31 mouse cellular contexts compared by ENCODE assay signal in the genomic region with DNA sequence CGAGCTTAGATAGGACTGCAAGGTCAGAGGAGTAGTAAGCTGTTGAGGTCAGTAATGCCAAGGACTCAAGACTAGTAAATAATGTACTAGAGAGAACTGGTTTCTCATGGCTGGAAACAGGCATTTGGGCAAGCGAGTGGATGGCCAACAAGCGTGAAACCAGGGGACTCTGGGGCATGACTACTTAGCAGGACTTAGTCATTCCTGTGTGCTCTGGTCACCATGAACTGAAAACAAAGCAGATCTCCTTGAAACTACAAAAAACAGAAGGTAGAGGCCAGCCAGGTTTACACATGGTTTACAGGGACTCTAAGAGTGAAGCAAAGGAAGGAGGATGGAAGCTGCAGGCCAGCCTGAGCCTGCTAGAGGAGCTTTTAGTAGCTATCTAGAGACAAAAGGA.
"Had no signal": no experiment of that assay in that cellular context is flagged by ENCODE, and none has a peak within 500 bp of the region (broad histone marks: within the 10 kb centered on the region; RNA-seq: fewer than 3 reads in every experiment).

No protein-coding gene starts in this region.

- DNase-seq: heart, postnatal 10 days; heart, postnatal 14 days; heart, postnatal 36 days; heart, postnatal 4 days; kidney, adult 11 months; kidney, adult 18-20 months; kidney, postnatal 10 days; kidney, postnatal 14 days; kidney, postnatal 36 days; kidney, postnatal 4 days; layer of hippocampus, adult 9-11 months; layer of hippocampus, postnatal 36 days had no signal

- ATAC-seq: hindbrain, embryonic 16.5 days; hindbrain, postnatal 0 days; inflammation-experienced regulatory T-cells, adult 6 months; intestine, embryonic 15.5 days; intestine, embryonic 16.5 days; intestine, postnatal 0 days had no signal

- H3K27ac ChIP-seq: heart, embryonic 10.5 days; heart, embryonic 13.5 days; heart, embryonic 15.5 days; hindbrain, embryonic 10.5 days; hindbrain, embryonic 12.5 days; hindbrain, embryonic 13.5 days; hindbrain, embryonic 14.5 days; hindbrain, embryonic 15.5 days; hindbrain, postnatal 0 days; intestine, embryonic 15.5 days; kidney, postnatal 0 days; layer of hippocampus, adult 2 months; left cerebral cortex, adult 2 months had no signal

- H3K4me2 ChIP-seq: heart, embryonic 11.5 days; heart, embryonic 12.5 days; heart, embryonic 13.5 days; heart, embryonic 15.5 days; hindbrain, embryonic 12.5 days; hindbrain, embryonic 13.5 days; hindbrain, embryonic 14.5 days; hindbrain, embryonic 15.5 days; intestine, embryonic 15.5 days had no signal

- H3K4me1 ChIP-seq: heart, embryonic 10.5 days; heart, embryonic 12.5 days; heart, embryonic 13.5 days; heart, embryonic 15.5 days; hindbrain, embryonic 10.5 days; hindbrain, embryonic 12.5 days; hindbrain, embryonic 13.5 days; hindbrain, embryonic 15.5 days; intestine, embryonic 15.5 days had no signal

- H3K9me3 ChIP-seq: heart, embryonic 10.5 days; heart, embryonic 12.5 days; heart, embryonic 15.5 days; hindbrain, embryonic 12.5 days; intestine, embryonic 15.5 days had no signal

- H3K9ac ChIP-seq: heart, embryonic 12.5 days; heart, embryonic 13.5 days; heart, embryonic 15.5 days; hindbrain, embryonic 12.5 days; hindbrain, embryonic 13.5 days; hindbrain, embryonic 14.5 days; hindbrain, embryonic 15.5 days; intestine, embryonic 15.5 days had no signal

- H3K36me3 ChIP-seq: heart, embryonic 10.5 days; heart, embryonic 12.5 days; heart, embryonic 13.5 days; heart, embryonic 15.5 days; hindbrain, embryonic 10.5 days; hindbrain, embryonic 12.5 days; hindbrain, embryonic 13.5 days; hindbrain, embryonic 15.5 days; intestine, embryonic 15.5 days had no signal

- H3K4me3 ChIP-seq: heart, embryonic 10.5 days; heart, embryonic 12.5 days; heart, embryonic 13.5 days; heart, embryonic 15.5 days; hindbrain, embryonic 10.5 days; hindbrain, embryonic 12.5 days; hindbrain, embryonic 13.5 days; hindbrain, embryonic 15.5 days; intestine, embryonic 15.5 days; layer of hippocampus, adult 2 months; left cerebral cortex, adult 2 months had no signal

- H3K27me3 ChIP-seq: heart, embryonic 12.5 days; heart, embryonic 13.5 days; heart, embryonic 15.5 days; hindbrain, embryonic 12.5 days; hindbrain, embryonic 13.5 days; hindbrain, embryonic 15.5 days had no signal
